Mouse (Mus musculus): Measurements from ENCODE around the gene 4930564D02Rik.

DNA sequence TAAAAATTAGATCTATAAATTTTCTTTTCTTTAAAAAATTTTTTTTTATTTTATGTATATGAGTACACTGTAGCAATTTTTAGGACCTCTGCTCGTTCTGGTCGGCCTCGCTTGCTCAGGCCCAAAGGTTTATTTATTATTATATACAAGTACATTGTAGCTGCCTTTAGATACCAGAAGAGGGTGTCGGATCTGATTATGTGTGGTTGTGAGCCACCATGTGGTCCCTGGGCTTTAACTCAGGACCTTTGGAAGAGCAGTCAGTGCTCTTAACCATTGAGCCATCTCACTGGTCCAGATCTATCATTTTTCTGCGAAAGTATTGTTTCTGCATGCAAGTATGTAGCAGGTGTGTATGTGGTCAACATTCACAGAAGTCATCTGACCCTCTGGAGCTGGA is 4.6 kb downstream of the 4930564D02Rik start:
- TF ChIP-seq CTCF (conservative IDR thresholded peaks at IDR 0.05; ENCODE audit: insufficient read depth, insufficient read length, low read depth, low read length) (no peak), POLR2A (IDR thresholded peaks at IDR 0.05; ENCODE audit: low read depth, low read length) (no peak)

Data from kidney, adult 2 months (tissue).